Mouse (Mus musculus): ENCODE measurements around the gene Nsun6. TPM values are rescaled to one million over a fixed set of nuclear protein-coding genes. Genes with fewer than 3 reads are reported as not detected.
A peak's percentile ranks its signal among the peaks of the same experiment; 100 is the strongest.

Gene Nsun6
- 17.5 and 19.0 TPM in 2 replicates for polyA plus RNA-seq (2015; fragmentation: Nextera tagmentation; extraction: Ambion mirVana)

DNA sequence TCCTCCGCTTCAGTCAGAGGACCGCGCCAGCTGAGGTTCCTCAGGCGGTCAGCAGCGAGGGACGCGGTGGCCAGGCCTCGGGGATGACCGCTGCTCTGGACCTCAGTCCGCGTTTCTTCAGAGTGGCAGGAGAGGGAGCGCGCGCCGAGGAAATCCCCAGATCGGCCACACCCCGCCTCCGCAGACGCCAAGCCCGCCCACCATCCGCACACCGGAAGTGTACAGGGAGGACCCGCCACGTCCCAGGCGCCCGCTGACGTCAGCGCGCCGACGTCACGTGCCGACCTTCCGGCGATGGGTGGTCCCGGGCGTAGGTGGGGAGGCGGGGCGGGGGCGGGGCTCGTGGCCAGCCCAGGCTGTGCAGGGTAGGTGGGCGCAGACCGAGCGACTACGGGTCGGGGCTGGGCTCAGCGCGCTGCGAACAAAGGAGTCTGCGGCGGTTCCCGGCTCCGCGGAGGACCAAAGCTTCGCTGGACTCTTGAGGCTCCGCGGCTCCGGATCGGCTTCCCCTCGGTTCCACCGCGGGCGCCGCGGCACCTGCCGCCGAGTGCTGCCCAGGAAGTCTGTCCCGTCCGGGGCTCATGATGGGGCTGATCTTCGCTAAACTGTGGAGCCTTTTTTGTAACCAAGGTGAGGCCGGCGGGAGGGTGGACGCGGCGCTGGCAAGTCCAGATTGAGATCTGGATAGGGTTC, at the start of gene Nsun6:
TSS of gene Nsun6 (minus strand) at position 125 of the 693 bp plus-strand sequence.
- H3K4me1 ChIP-seq (replicated peaks; ENCODE audit: control insufficient read depth, insufficient read depth, low read length) = peaks cover 31% of the 10 kb centered on the region
- H3K4me2 ChIP-seq (ENCODE audit: low read length) = peak within 1 kb of the TSS; percentile 73
- H3K4me3 ChIP-seq (replicated peaks; ENCODE audit: low read length) = peak within 1 kb of the TSS; percentile 98
- H3K27me3 ChIP-seq (replicated peaks; ENCODE audit: control insufficient read depth, insufficient read depth, low read length) = no peaks in the 10 kb centered on the region
- H3K27ac ChIP-seq (ENCODE audit: low read length) = peak within 1 kb of the TSS; percentile 97
- peak; percentile 99 for ATAC-seq
- under 1% methylated on average over 70 of the region's 75 CpGs for WGBS
- no peaks in the 10 kb centered on the region for H3K9me3 ChIP-seq (ENCODE audit: control insufficient read depth, low read length)
- no peaks in the 10 kb centered on the region for H3K36me3 ChIP-seq (ENCODE audit: control insufficient read depth, insufficient read depth)
- peak within 1 kb of the TSS; percentile 97 for H3K9ac ChIP-seq (replicated peaks; ENCODE audit: low read depth, low read length)

GRCm38 (mm10) chr2:15104386-15104785, 49.5 kb upstream of the Nsun6 start:
- H3K4me2 ChIP-seq (ENCODE audit: low read length) = no peak overlapping the region
- no peak overlapping the region for H3K4me3 ChIP-seq (replicated peaks; ENCODE audit: low read length)
- H3K4me1 ChIP-seq (replicated peaks; ENCODE audit: control insufficient read depth, insufficient read depth, low read length) = no peaks in the 10 kb centered on the region
- no peaks in the 10 kb centered on the region for H3K27me3 ChIP-seq (replicated peaks; ENCODE audit: control insufficient read depth, insufficient read depth, low read length)
- ATAC-seq = no peak
- no peaks in the 10 kb centered on the region for H3K9me3 ChIP-seq (ENCODE audit: control insufficient read depth, low read length)
- H3K9ac ChIP-seq (replicated peaks; ENCODE audit: low read depth, low read length) = no peak overlapping the region
- no peaks in the 10 kb centered on the region for H3K36me3 ChIP-seq (ENCODE audit: control insufficient read depth, insufficient read depth)
- no peak overlapping the region for H3K27ac ChIP-seq (ENCODE audit: low read length)
- 69% methylated on average over 1 of the region's 1 CpGs for WGBS

DNA sequence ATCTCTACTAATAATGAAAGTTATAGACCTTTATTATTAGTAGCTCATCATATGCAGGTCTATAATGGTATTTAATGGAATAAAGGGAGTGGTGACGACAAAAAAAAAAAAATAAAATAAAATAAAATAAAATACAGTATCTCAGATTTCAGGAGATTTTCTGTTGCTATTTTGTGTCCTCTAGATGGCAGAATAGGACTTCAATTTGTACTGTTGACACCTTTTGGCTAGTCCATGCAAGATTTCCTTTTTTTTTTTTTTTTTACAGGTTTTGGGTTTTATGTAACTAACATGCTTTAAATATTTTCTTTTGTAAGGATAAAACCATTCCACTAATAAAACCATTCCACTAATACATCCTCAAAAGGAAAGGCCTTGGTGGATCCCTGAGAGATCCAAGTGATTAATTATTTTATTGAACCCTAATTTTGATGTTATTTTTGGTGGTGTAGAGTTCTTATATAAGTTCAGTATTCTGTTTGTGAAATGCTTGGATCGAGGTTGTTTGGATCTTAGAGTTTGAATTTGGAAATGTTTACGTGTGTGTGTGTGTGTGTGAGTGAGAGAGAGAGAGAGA, 41.7 kb upstream of the Nsun6 start:
- no peak for ATAC-seq
- Histone ChIP-seq H3K36me3 (ENCODE audit: control insufficient read depth, insufficient read depth) (no peaks in the 10 kb centered on the region), H3K9ac (replicated peaks; ENCODE audit: low read depth, low read length) (no peak overlapping the region), H3K4me1 (replicated peaks; ENCODE audit: control insufficient read depth, insufficient read depth, low read length) (no peaks in the 10 kb centered on the region), H3K4me2 (ENCODE audit: low read length) (no peak overlapping the region), H3K27me3 (replicated peaks; ENCODE audit: control insufficient read depth, insufficient read depth, low read length) (no peaks in the 10 kb centered on the region), H3K4me3 (replicated peaks; ENCODE audit: low read length) (no peak overlapping the region), H3K9me3 (ENCODE audit: control insufficient read depth, low read length) (no peaks in the 10 kb centered on the region), H3K27ac (ENCODE audit: low read length) (no peak overlapping the region)
- 68% methylated on average over 3 of the region's 3 CpGs for WGBS

DNA sequence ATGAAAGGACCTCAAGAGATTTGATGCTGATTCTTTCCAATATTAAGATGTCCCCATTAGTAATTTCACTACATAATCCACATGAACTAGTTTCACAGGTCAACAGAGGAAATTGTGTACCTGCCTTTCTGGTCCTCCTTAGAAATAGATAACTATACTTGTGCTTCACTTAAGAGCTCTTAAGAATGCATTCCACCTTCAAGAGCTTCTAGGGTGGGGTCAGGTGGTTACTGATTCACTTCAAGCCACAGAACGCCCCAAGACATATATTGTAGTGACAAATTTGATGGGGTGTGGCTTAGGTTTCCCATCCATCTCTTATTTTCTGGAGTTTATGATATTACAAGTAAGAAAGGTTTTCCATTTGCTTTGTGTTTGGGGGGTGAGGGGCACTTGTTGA, 32.4 kb upstream of the Nsun6 start:
- peaks cover 4% of the 10 kb centered on the region; the same call in 1 of the 2 replicates for H3K36me3 ChIP-seq (ENCODE audit: control insufficient read depth, insufficient read depth)
- H3K27me3 ChIP-seq (replicated peaks; ENCODE audit: control insufficient read depth, insufficient read depth, low read length) = no peaks in the 10 kb centered on the region
- H3K9ac ChIP-seq (replicated peaks; ENCODE audit: low read depth, low read length) = no peak overlapping the region
- no peaks in the 10 kb centered on the region for H3K9me3 ChIP-seq (ENCODE audit: control insufficient read depth, low read length)
- no peak overlapping the region for H3K4me3 ChIP-seq (replicated peaks; ENCODE audit: low read length)
- no peaks in the 10 kb centered on the region for H3K4me1 ChIP-seq (replicated peaks; ENCODE audit: control insufficient read depth, insufficient read depth, low read length)
- no peak overlapping the region for H3K27ac ChIP-seq (ENCODE audit: low read length)
- ATAC-seq = no peak
- WGBS = 98% methylated on average over 1 of the region's 1 CpGs
- H3K4me2 ChIP-seq (ENCODE audit: low read length) = no peak overlapping the region

DNA sequence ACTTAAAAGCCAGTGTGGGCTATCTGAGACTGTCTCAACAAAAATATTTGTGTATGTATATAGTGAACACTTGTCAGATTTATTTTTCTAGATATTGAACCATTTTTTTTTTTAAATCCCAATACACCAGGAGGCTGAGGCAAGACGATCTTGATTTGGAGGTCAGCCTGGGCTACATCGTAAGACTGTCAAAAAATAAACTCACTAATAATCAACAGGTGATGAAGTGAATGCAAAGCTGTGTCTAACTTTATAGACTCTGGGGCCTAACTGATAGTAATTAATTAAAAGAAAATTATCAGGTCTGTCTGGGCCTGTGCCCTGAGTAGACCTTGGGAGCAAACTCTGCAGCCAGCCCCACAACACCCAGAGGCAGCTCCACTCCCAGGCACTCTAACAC, 28.8 kb upstream of the Nsun6 start:
- H3K27me3 ChIP-seq (replicated peaks; ENCODE audit: control insufficient read depth, insufficient read depth, low read length) = no peaks in the 10 kb centered on the region
- no peak overlapping the region for H3K9ac ChIP-seq (replicated peaks; ENCODE audit: low read depth, low read length)
- 96% methylated on average over 2 of the region's 2 CpGs for WGBS
- H3K9me3 ChIP-seq (ENCODE audit: control insufficient read depth, low read length) = no peaks in the 10 kb centered on the region
- H3K36me3 ChIP-seq (ENCODE audit: control insufficient read depth, insufficient read depth) = peaks cover 5% of the 10 kb centered on the region; the same call in 1 of the 2 replicates
- no peak for ATAC-seq
- H3K4me3 ChIP-seq (replicated peaks; ENCODE audit: low read length) = no peak overlapping the region
- no peaks in the 10 kb centered on the region for H3K4me1 ChIP-seq (replicated peaks; ENCODE audit: control insufficient read depth, insufficient read depth, low read length)
- no peak overlapping the region for H3K27ac ChIP-seq (ENCODE audit: low read length)
- H3K4me2 ChIP-seq (ENCODE audit: low read length) = no peak overlapping the region

DNA sequence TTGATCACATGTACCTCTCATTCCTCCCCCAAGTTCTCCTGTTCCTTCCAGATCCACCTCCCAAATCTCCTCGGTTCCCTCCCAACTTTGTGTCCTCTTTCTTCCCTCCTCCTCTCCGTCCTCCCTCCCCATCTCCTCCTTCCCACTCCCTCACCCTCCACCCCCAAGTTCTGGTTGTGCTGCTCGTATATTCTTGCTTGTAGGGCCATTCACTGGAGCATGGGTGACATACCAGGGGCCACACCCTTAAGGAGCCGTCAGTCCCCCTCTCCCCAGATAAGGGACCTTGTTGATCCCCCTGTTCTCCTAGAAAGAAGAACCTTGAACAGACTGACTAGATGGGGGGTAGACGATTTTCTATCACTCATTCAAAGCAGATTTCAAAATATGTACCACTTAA, 12.2 kb upstream of the Nsun6 start:
- Histone ChIP-seq H3K4me3 (replicated peaks; ENCODE audit: low read length) (no peak overlapping the region), H3K27ac (ENCODE audit: low read length) (no peak overlapping the region), H3K4me2 (ENCODE audit: low read length) (no peak overlapping the region), H3K9ac (replicated peaks; ENCODE audit: low read depth, low read length) (no peak overlapping the region), H3K36me3 (ENCODE audit: control insufficient read depth, insufficient read depth) (peaks cover 14% of the 10 kb centered on the region), H3K9me3 (ENCODE audit: control insufficient read depth, low read length) (no peaks in the 10 kb centered on the region), H3K27me3 (replicated peaks; ENCODE audit: control insufficient read depth, insufficient read depth, low read length) (no peaks in the 10 kb centered on the region), H3K4me1 (replicated peaks; ENCODE audit: control insufficient read depth, insufficient read depth, low read length) (peaks cover 10% of the 10 kb centered on the region)
- WGBS = 67% methylated on average over 5 of the region's 5 CpGs
- no peak for ATAC-seq

DNA sequence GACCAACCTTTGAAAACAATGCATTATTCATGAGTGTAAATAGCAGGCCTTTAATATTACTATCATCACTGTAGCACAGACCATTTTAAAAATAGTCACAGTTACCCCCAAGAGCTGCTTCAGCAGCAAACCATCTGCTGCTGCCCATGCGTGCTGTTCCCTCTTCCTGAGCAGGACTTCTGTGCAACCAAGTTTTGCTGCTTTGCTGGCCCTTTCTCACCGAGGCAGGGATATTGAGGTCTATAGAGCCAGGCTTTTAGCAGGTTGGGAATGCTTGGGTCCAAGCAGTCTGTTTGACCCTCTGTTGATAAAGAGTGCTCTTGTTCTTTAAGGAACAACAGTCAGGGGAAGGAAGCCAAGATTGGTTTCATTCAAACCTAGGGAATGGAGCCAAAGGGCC, 10.6 kb upstream of the Nsun6 start:
- ATAC-seq = peak; percentile 27; the same call in 1 of the 2 replicates
- no peaks in the 10 kb centered on the region for H3K9me3 ChIP-seq (ENCODE audit: control insufficient read depth, low read length)
- H3K36me3 ChIP-seq (ENCODE audit: control insufficient read depth, insufficient read depth) = peaks cover 12% of the 10 kb centered on the region
- H3K4me2 ChIP-seq (ENCODE audit: low read length) = no peak overlapping the region
- peaks cover 10% of the 10 kb centered on the region for H3K4me1 ChIP-seq (replicated peaks; ENCODE audit: control insufficient read depth, insufficient read depth, low read length)
- no peak overlapping the region for H3K27ac ChIP-seq (ENCODE audit: low read length)
- WGBS = 48% methylated on average over 2 of the region's 2 CpGs
- H3K4me3 ChIP-seq (replicated peaks; ENCODE audit: low read length) = no peak overlapping the region
- no peaks in the 10 kb centered on the region for H3K27me3 ChIP-seq (replicated peaks; ENCODE audit: control insufficient read depth, insufficient read depth, low read length)
- no peak overlapping the region for H3K9ac ChIP-seq (replicated peaks; ENCODE audit: low read depth, low read length)

DNA sequence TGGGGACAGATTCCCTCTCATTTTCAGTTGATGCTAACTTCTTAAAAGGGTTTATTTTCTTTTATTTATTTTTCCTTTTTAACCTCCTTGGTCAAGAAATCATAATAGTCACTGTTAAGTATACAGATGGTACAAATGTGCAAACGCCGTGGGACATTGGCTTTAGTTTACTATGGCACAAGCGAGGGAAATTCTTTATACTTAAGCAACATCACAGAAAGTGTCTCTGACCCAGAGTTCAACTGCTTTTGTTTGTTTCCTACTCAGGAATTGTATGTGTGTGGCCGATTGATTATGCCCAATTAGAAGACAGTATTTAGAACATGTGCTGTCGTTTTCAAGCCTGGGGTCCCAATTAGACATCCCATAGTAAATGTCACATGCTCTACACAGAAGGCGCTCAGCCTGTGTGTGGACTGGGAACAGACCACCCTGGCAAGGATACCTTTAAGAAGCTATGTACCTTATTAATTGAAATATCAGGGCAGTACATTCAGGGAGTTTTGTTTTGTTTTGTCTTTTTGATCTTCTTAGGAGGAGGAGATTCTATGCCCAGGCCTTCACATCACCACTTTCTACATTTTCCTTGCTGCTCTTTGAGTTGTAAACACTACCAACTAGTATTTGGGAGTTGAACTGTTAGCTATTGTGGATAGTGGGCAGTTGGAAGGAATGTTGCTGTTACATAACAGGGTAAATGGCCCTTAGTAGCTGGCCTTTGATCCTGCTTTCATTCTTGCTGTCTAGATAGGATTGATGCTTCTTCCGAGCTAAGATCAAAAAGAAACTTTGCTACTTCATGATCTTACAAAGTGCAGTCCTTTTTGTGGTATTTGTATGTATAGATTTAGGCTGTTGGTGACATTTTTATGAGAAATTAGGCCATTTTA, 9.8 kb upstream of the Nsun6 start:
- no peak overlapping the region for H3K27ac ChIP-seq (ENCODE audit: low read length)
- H3K4me2 ChIP-seq (ENCODE audit: low read length) = no peak overlapping the region
- no peaks in the 10 kb centered on the region for H3K9me3 ChIP-seq (ENCODE audit: control insufficient read depth, low read length)
- peaks cover 10% of the 10 kb centered on the region for H3K4me1 ChIP-seq (replicated peaks; ENCODE audit: control insufficient read depth, insufficient read depth, low read length)
- no peak overlapping the region for H3K4me3 ChIP-seq (replicated peaks; ENCODE audit: low read length)
- no peak for ATAC-seq
- H3K9ac ChIP-seq (replicated peaks; ENCODE audit: low read depth, low read length) = no peak overlapping the region
- no peaks in the 10 kb centered on the region for H3K27me3 ChIP-seq (replicated peaks; ENCODE audit: control insufficient read depth, insufficient read depth, low read length)
- 54% methylated on average over 7 of the region's 7 CpGs for WGBS
- peaks cover 6% of the 10 kb centered on the region; the same call in 1 of the 2 replicates for H3K36me3 ChIP-seq (ENCODE audit: control insufficient read depth, insufficient read depth)

GRCm38 (mm10) chr2:15063815-15064214, 8.9 kb upstream of the Nsun6 start:
- Histone ChIP-seq H3K4me3 (replicated peaks; ENCODE audit: low read length) (no peak overlapping the region), H3K27me3 (replicated peaks; ENCODE audit: control insufficient read depth, insufficient read depth, low read length) (no peaks in the 10 kb centered on the region), H3K9me3 (ENCODE audit: control insufficient read depth, low read length) (no peaks in the 10 kb centered on the region), H3K36me3 (ENCODE audit: control insufficient read depth, insufficient read depth) (0 out of 2 replicates have a peak, but pooled peaks cover 3% of the 10 kb centered on the region), H3K4me2 (ENCODE audit: low read length) (no peak overlapping the region), H3K4me1 (replicated peaks; ENCODE audit: control insufficient read depth, insufficient read depth, low read length) (peaks cover 14% of the 10 kb centered on the region), H3K9ac (replicated peaks; ENCODE audit: low read depth, low read length) (no peak overlapping the region), H3K27ac (ENCODE audit: low read length) (no peak overlapping the region)
- 86% methylated on average over 1 of the region's 1 CpGs for WGBS
- ATAC-seq = no peak

Data from forebrain, embryonic 16.5 days (tissue).